Mouse (Mus musculus) lung, embryonic 14.5 days (tissue): ENCODE measurements at regions not wholly inside any gene's neighbourhood (a gene's known extent, or its start where the extent isn't known, plus 50 kb on each side); places are given as distances from the start of the nearest gene placed in this dataset.

Experiments
- ATAC-seq: fragments of 200-750 bp; cut with Nextera tagmentation; 2 replicates; pipeline ENCODE4 v1.8.0; 2017; ENCODE audit warnings: mild to moderate bottlenecking, moderate TSS enrichment, moderate library complexity; ENCODE audit not compliant: insufficient read depth
- DNase-seq: peaks from one replicate; pipeline ENCODE4 v3.0.0-alpha.2; 2015
- H3K27ac ChIP-seq: fragments of 300-500 bp; sonication (generic); 2 replicates; pipeline ENCODE4 v1.5.1; 2014; ENCODE audit warnings: low read depth, mild to moderate bottlenecking, moderate library complexity
- H3K27me3 ChIP-seq: fragments of 300-500 bp; sonication (generic); 2 replicates; pipeline ENCODE4 v1.6.1; 2014; ENCODE audit warnings: low read length, control low read depth; ENCODE audit not compliant: insufficient read depth
- H3K36me3 ChIP-seq: fragments of 300-500 bp; sonication (generic); 2 replicates; pipeline ENCODE4 v1.6.1; 2014; ENCODE audit warnings: control low read depth; ENCODE audit not compliant: insufficient read depth
- H3K4me1 ChIP-seq: fragments of 300-500 bp; sonication (generic); 2 replicates; pipeline ENCODE4 v1.6.1; 2014; ENCODE audit warnings: antibody characterized with exemption, control low read depth; ENCODE audit not compliant: insufficient read depth
- H3K4me2 ChIP-seq: fragments of 300-500 bp; sonication (generic); 2 replicates; pipeline ENCODE4 v1.6.1; 2014; ENCODE audit warnings: mild to moderate bottlenecking
- H3K4me3 ChIP-seq: fragments of 300-500 bp; sonication (generic); 2 replicates; pipeline ENCODE4 v1.5.1; 2014; ENCODE audit warnings: low read depth, low read length
- H3K9ac ChIP-seq: fragments of 300-500 bp; sonication (generic); 2 replicates; pipeline ENCODE4 v1.6.1; 2014
- H3K9me3 ChIP-seq: fragments of 300-500 bp; sonication (generic); 2 replicates; pipeline ENCODE4 v1.6.1; 2016; ENCODE audit warnings: low read depth, low read length, control low read depth
- CTCF ChIP-seq: IDR thresholded peaks from 2 replicates; pipeline ENCODE4 v1.5.1; 2016; ENCODE audit warnings: antibody characterized with exemption, low read depth
- WGBS: fragments of 180-500 bp; shearing (Covaris S2); extraction: QIAGEN DNeasy Blood & Tissue Kit; methylation state at CpG from one replicate; pipeline ENCODE4 v1.1.7; 2014; 5-methylcytosine and 5-hydroxymethylcytosine counted together

DNA sequence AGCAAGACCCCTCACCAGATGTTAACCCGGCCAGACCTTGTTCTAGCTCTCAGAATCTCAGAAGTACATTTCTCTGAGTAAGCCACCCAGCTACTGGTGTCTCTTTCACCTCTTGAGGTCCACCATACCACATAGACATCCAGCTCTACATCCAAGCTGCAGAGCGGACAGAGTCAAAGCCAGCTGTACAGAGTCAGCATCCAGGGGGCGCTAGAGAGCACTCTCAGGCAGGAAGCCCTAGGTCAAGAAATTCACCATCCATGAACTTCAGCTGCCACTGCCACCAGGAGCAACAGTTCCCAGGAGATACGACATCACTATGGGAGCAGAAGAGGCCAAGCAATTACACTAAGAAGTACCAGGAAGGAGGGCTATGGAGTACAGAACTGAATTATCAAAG, 217.0 kb downstream of the Skap2 start:
- no peak for ATAC-seq
- peak; percentile 73 for TF ChIP-seq CTCF

GRCm38 (mm10) chr6:51798577-51799240, 213.6 kb downstream of the Skap2 start:
- no peak for TF ChIP-seq CTCF
- Histone ChIP-seq H3K4me1 (no peaks in the 10 kb centered on the region), H3K36me3 (no peaks in the 10 kb centered on the region), H3K27ac (no peak overlapping the region), H3K4me2 (no peak overlapping the region), H3K9ac (no peak overlapping the region), H3K27me3 (no peaks in the 10 kb centered on the region), H3K4me3 (no peak overlapping the region), H3K9me3 (no peaks in the 10 kb centered on the region)
- DNase-seq (peak; percentile 3), ATAC-seq (no peak)
- 69% methylated on average over 12 of the region's 12 CpGs for WGBS

More for the DNA sequence above, 217.0 kb downstream of the Skap2 start:
- Histone ChIP-seq H3K4me3 (no peak overlapping the region), H3K27ac (no peak overlapping the region), H3K9me3 (no peaks in the 10 kb centered on the region), H3K36me3 (no peaks in the 10 kb centered on the region), H3K27me3 (no peaks in the 10 kb centered on the region), H3K4me1 (no peaks in the 10 kb centered on the region), H3K9ac (no peak overlapping the region), H3K4me2 (no peak overlapping the region)
- DNase-seq = peak; percentile 66
- WGBS = 51% methylated on average over 4 of the region's 4 CpGs

DNA sequence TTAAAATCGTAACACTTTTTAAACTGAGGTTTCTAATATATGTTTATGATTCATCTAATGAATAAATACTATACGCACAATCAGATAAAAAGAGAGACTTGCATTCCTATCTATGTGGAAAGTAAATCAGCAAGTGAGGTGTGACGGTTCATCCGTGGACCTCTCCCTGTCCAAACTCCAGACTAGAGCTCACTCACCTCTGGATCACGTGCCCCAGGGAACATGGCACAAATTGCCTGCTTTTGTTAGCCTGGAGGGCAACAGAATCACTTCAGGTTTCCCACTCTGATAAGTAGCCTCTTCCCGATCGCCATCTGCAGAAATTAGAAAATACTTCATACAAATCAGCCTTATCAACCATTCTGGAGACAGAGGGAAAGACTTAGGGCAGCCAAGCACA, 206.7 kb downstream of the Skap2 start:
- Histone ChIP-seq H3K27me3 (no peaks in the 10 kb centered on the region), H3K4me3 (no peak overlapping the region), H3K36me3 (no peaks in the 10 kb centered on the region), H3K9me3 (no peaks in the 10 kb centered on the region), H3K9ac (no peak overlapping the region), H3K4me2 (no peak overlapping the region), H3K4me1 (no peaks in the 10 kb centered on the region), H3K27ac (no peak overlapping the region)
- TF ChIP-seq CTCF = no peak
- DNase-seq = no peak
- no peak for ATAC-seq
- 74% methylated on average over 7 of the region's 7 CpGs for WGBS
